25 mouse cellular contexts compared by ENCODE assay signal in genomic region chr19:16961036-16961435, GRCm38 (mm10). TPM values are rescaled to one million over a fixed set of nuclear protein-coding genes. Genes with fewer than 3 reads are reported as not detected.
DNase-seq lines count a peak whose midpoint lies in the region; ATAC-seq and TF ChIP-seq lines count a peak whose summit lies in the region.
"Had no signal": no experiment of that assay in that cellular context is flagged by ENCODE, and none has a peak within 500 bp of the region (broad histone marks: within the 10 kb centered on the region; RNA-seq: fewer than 3 reads in every experiment).

No protein-coding gene starts in this region.

- no peak overlapping the region for H3K4me3 ChIP-seq in heart, adult 2 months
- no peak overlapping the region for H3K4me3 ChIP-seq in heart, embryonic 12.5 days
- H3K4me3 ChIP-seq in layer of hippocampus, adult 2 months: no peak overlapping the region
- H3K4me3 ChIP-seq: embryonic facial prominence, embryonic 10.5 days; embryonic facial prominence, embryonic 12.5 days; forebrain, embryonic 13.5 days had no signal

- H3K9me3 ChIP-seq in heart, embryonic 12.5 days (replicated peaks): peaks cover 3% of the 10 kb centered on the region; the same call in 1 of the 2 replicates
- H3K9me3 ChIP-seq: embryonic facial prominence, embryonic 10.5 days; forebrain, embryonic 13.5 days; G1E had no signal

- TF ChIP-seq EP300 in heart, adult 2 months (IDR thresholded peaks at IDR 0.05; ENCODE audit: insufficient read depth, low read depth, low read length): peak; percentile 66; the same call in 1 of the 2 replicates

- H3K36me3 ChIP-seq in heart, adult 2 months (ENCODE audit: control insufficient read depth, insufficient read depth, low read length): peaks cover 6% of the 10 kb centered on the region; the same call in 1 of the 2 replicates
- H3K36me3 ChIP-seq in heart, embryonic 12.5 days: no peaks in the 10 kb centered on the region
- H3K36me3 ChIP-seq: embryonic facial prominence, embryonic 10.5 days; embryonic facial prominence, embryonic 12.5 days; G1E had no signal

- no peaks in the 10 kb centered on the region for H3K27me3 ChIP-seq in heart, adult 2 months (ENCODE audit: control insufficient read depth, insufficient read depth, low read length)
- peaks cover 16% of the 10 kb centered on the region for H3K27me3 ChIP-seq in heart, embryonic 12.5 days (replicated peaks)
- H3K27me3 ChIP-seq: CH12.LX, Patski had no signal

- H3K4me2 ChIP-seq in heart, embryonic 12.5 days: no peak overlapping the region
- H3K4me2 ChIP-seq: embryonic facial prominence, embryonic 12.5 days; forebrain, embryonic 13.5 days had no signal

- 58% methylated on average over 3 of the region's 3 CpGs for WGBS in heart, adult 2 months
- 80% methylated on average over 3 of the region's 3 CpGs for WGBS in heart, embryonic 12.5 days

- peak overlapping the region; percentile 63 for H3K27ac ChIP-seq in heart, adult 2 months
- H3K27ac ChIP-seq in heart, embryonic 12.5 days (ENCODE audit: poor library complexity, severe bottlenecking): no peak overlapping the region
- H3K27ac ChIP-seq in layer of hippocampus, adult 2 months: no peak overlapping the region
- H3K27ac ChIP-seq: embryonic facial prominence, embryonic 10.5 days; embryonic facial prominence, embryonic 12.5 days; forebrain, embryonic 13.5 days had no signal

- no peak for ATAC-seq in heart, embryonic 12.5 days (ENCODE audit: insufficient number of reproducible peaks, low FRiP score)
- ATAC-seq: activated CD4-positive, CD25-positive, alpha-beta regulatory T cell, adult 4 months; CD4-positive, CD25-positive, alpha-beta regulatory T cell, adult 4 months; forebrain, embryonic 13.5 days; Patski had no signal

- no peak for TF ChIP-seq CTCF in heart, adult 2 months (IDR thresholded peaks at IDR 0.05)
- no peak for TF ChIP-seq CTCF in layer of hippocampus, adult 2 months (conservative IDR thresholded peaks at IDR 0.05)

- no peak for TF ChIP-seq POLR2A in heart, adult 2 months (IDR thresholded peaks at IDR 0.05; ENCODE audit: insufficient read depth, low read depth, low read length)

- intact Hi-C loops in heart, postnatal 36 days (cut with DNase I): no loop called here
- intact Hi-C loops in heart, adult 2 months (cut with DNase I): no loop called here
- intact Hi-C loops in heart, postnatal 14 days (cut with DNase I): no loop called here

- DNase-seq in heart, adult 11 months: peak; percentile 92
- DNase-seq in heart, postnatal 36 days: no peak
- peak in 1 of 2 experiments; percentile 24 for DNase-seq in heart, adult 2 months
- no peak for DNase-seq in heart, postnatal 14 days
- DNase-seq in heart, adult 9 months (ENCODE audit: low spot score in 2 of 2): peak; percentile 25 to 29
- peak; percentile 6 for DNase-seq in heart, postnatal 4 days
- no peak for DNase-seq in layer of hippocampus, adult 2 months (ENCODE audit: low spot score in 2 of 2)
- DNase-seq: adrenal gland, adult 8-10 months; adrenal gland, postnatal 14 days; adrenal gland, postnatal 36 days; B cell, adult 2 months; cerebellum, adult 11-12 months; cerebellum, adult 2 months; cerebellum, adult 9-10 months; cerebellum, postnatal 10 days; cerebellum, postnatal 25 days had no signal

- H3K4me1 ChIP-seq in heart, adult 2 months (ENCODE audit: control insufficient read depth, insufficient read depth, low read length): peaks cover 6% of the 10 kb centered on the region
- peaks cover 11% of the 10 kb centered on the region for H3K4me1 ChIP-seq in heart, embryonic 12.5 days (replicated peaks)

- H3K9ac ChIP-seq in heart, adult 2 months (ENCODE audit: low read depth, low read length): no peak overlapping the region
- no peak overlapping the region for H3K9ac ChIP-seq in heart, embryonic 12.5 days
- H3K9ac ChIP-seq: embryonic facial prominence, embryonic 12.5 days; forebrain, embryonic 13.5 days had no signal

- H3K79me2 ChIP-seq in heart, adult 2 months (replicated peaks; ENCODE audit: control insufficient read depth, insufficient read depth, low read length): no peaks in the 10 kb centered on the region

RNA-seq across cellular contexts. Expression of gene Prune2, which starts 5.1 kb away (rescaled TPM):
- 10 to 100 TPM; 38.0 to 48.5 TPM for total RNA-seq in heart, postnatal 36 days (2021)
- 10 to 100 TPM; 48.7 to 54.6 TPM for total RNA-seq in heart, adult 2 months (2021)
- 16.3 and 32.5 TPM in 2 replicates for polyA plus RNA-seq in heart, adult 2 months (2012; rRNA removed)
- total RNA-seq in heart, postnatal 14 days (2021): 10 to 100 TPM; 22.6 to 25.2 TPM
- 7.7 and 8.2 TPM in 2 replicates for polyA plus RNA-seq in heart, embryonic 12.5 days (2016; fragmentation: Nextera tagmentation; extraction: Ambion mirVana)
- 10 to 100 TPM; 13.1 to 16.4 TPM for total RNA-seq in heart, postnatal 4 days (2021)
- total RNA-seq in layer of hippocampus, adult 2 months (2021): 10 to 100 TPM; 73.5 to 73.9 TPM
- polyA plus RNA-seq: G1E had no signal

Comparison
In these comparisons a context has a peak if more than half of its experiments do, and no peak if none do; other contexts are left out.
1. DNase-seq: peak in heart, adult 11 months (single experiment), heart, adult 9 months (2 of 2) and heart, postnatal 4 days (single experiment); none in heart, postnatal 36 days (0 of 2), heart, postnatal 14 days (0 of 2) and layer of hippocampus, adult 2 months (0 of 2).